Mouse (Mus musculus): Measurements from ENCODE around the gene Bfsp1.

Bfsp1 gene

GRCm38 (mm10) chr2:143796335-143797013, 66.5 kb downstream of the Bfsp1 start:
- DNase-seq (ENCODE audit: low read depth): no peak

- no peak for DNase-seq (ENCODE audit: low read depth)
These were observed 67.1 kb downstream of the Bfsp1 start for GRCm38 (mm10) chr2:143795858-143796257.

GRCm38 (mm10) chr2:143789911-143790310, 73.1 kb downstream of the Bfsp1 start:
- no peak for DNase-seq (ENCODE audit: low read depth)

- no peak for DNase-seq (ENCODE audit: low read depth)
These were observed 82.7 kb downstream of the Bfsp1 start for GRCm38 (mm10) chr2:143780310-143780709.
